ENCODE assay signal across 32 mouse cellular contexts in the genomic region with DNA sequence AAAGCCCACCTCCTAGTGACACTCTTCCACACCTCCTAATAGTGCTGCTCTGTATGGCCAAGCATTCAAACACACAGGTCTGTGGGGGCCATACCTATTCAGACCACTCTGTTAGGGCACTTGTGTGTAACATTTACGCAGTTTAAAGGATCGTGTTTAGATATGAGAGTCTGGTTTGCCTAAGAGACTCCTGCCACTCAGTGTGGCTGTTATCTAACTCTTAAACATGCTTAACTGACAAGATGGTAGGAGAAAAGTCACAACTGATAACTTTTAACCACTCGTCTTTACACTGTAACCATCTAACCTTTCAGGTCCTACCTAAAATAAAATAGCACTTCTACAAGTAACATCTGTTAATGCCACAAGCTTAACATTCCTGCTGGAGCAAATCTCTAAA.
A peak's percentile ranks its signal among the peaks of the same experiment; 100 is the strongest.
DNase-seq lines count a peak whose midpoint lies in the region; ATAC-seq and TF ChIP-seq lines count a peak whose summit lies in the region.
"Had no signal": no experiment of that assay in that cellular context is flagged by ENCODE, and none has a peak within 500 bp of the region (broad histone marks: within the 10 kb centered on the region; RNA-seq: fewer than 3 reads in every experiment).

No protein-coding gene starts in this region.

- no peak for ATAC-seq in embryonic facial prominence, embryonic 15.5 days (ENCODE audit: insufficient number of reproducible peaks, low FRiP score, low TSS enrichment, low read depth)
- ATAC-seq in heart, embryonic 15.5 days (replicated peaks; ENCODE audit: insufficient number of reproducible peaks, insufficient read depth, low FRiP score, low read depth): no peak
- peak; percentile 74 for ATAC-seq in liver, embryonic 12.5 days
- peak; percentile 36 for ATAC-seq in liver, postnatal 0 days
- ATAC-seq: forebrain, postnatal 0 days; hindbrain, embryonic 16.5 days; lung, postnatal 0 days; midbrain, embryonic 15.5 days had no signal

- H3K27me3 ChIP-seq in embryonic facial prominence, embryonic 15.5 days: no peaks in the 10 kb centered on the region
- no peaks in the 10 kb centered on the region for H3K27me3 ChIP-seq in embryonic facial prominence, embryonic 10.5 days (replicated peaks; ENCODE audit: low read depth, poor library complexity, severe bottlenecking)
- H3K27me3 ChIP-seq in heart, embryonic 15.5 days: no peaks in the 10 kb centered on the region
- H3K27me3 ChIP-seq in liver, embryonic 12.5 days (replicated peaks): no peaks in the 10 kb centered on the region
- H3K27me3 ChIP-seq in liver, postnatal 0 days (ENCODE audit: insufficient read depth, low read length): no peaks in the 10 kb centered on the region
- H3K27me3 ChIP-seq: CH12.LX; embryonic facial prominence, embryonic 13.5 days; forebrain, embryonic 12.5 days; limb, embryonic 12.5 days; midbrain, embryonic 15.5 days; neural tube, embryonic 15.5 days had no signal

- 71% methylated on average over 3 of the region's 3 CpGs for whole genome bisulfite sequencing in embryonic facial prominence, embryonic 15.5 days
- 92% methylated on average over 3 of the region's 3 CpGs for WGBS in embryonic facial prominence, embryonic 10.5 days
- WGBS in heart, embryonic 15.5 days: 57% methylated on average over 3 of the region's 3 CpGs
- WGBS in liver, embryonic 12.5 days (ENCODE audit: insufficient replicate concordance): 43% methylated on average over 3 of the region's 3 CpGs
- 57% methylated on average over 3 of the region's 3 CpGs for WGBS in liver, postnatal 0 days (ENCODE audit: insufficient replicate concordance)

- no peaks in the 10 kb centered on the region for H3K9me3 ChIP-seq in embryonic facial prominence, embryonic 15.5 days (replicated peaks)
- no peaks in the 10 kb centered on the region for H3K9me3 ChIP-seq in embryonic facial prominence, embryonic 10.5 days
- no peaks in the 10 kb centered on the region for H3K9me3 ChIP-seq in heart, embryonic 15.5 days (replicated peaks)
- H3K9me3 ChIP-seq in liver, embryonic 12.5 days (replicated peaks): no peaks in the 10 kb centered on the region
- H3K9me3 ChIP-seq in liver, postnatal 0 days (ENCODE audit: low read length): no peaks in the 10 kb centered on the region
- H3K9me3 ChIP-seq: embryonic facial prominence, embryonic 13.5 days; forebrain, embryonic 12.5 days; limb, embryonic 12.5 days; midbrain, embryonic 10.5 days; midbrain, embryonic 15.5 days; neural tube, embryonic 15.5 days had no signal

- no peak for DNase-seq in embryonic facial prominence, embryonic 10.5 days (ENCODE audit: low spot score)
- no peak for DNase-seq in heart, postnatal 25 days (ENCODE audit: low spot score)
- no peak for DNase-seq in liver, postnatal 0 days
- DNase-seq in kidney, adult 8-10 months: no peak
- no peak for DNase-seq in thymus, postnatal 4 days
- DNase-seq: adrenal gland, adult 8-10 months; cerebellum, adult 11 months; cerebellum, adult 9-10 months; cerebellum, postnatal 36 days; embryo, embryonic 11 days; forebrain, postnatal 0 days; gastrocnemius, postnatal 10 days; kidney, adult 18-20 months; lung, adult 18-20 months; lung, postnatal 4 days; retina, postnatal 1 day; right cerebral cortex, postnatal 14 days; thymus, postnatal 14 days had no signal

- 0 out of 2 replicates have a peak overlapping the region, but pooled peaks have one; percentile 39 for H3K27ac ChIP-seq in embryonic facial prominence, embryonic 15.5 days (replicated peaks)
- no peak overlapping the region for H3K27ac ChIP-seq in embryonic facial prominence, embryonic 10.5 days (replicated peaks)
- peak overlapping the region; percentile 4; the same call in 1 of the 2 replicates for H3K27ac ChIP-seq in heart, embryonic 15.5 days
- peak overlapping the region; percentile 48; the same call in 1 of the 2 replicates for H3K27ac ChIP-seq in liver, embryonic 12.5 days
- H3K27ac ChIP-seq in liver, postnatal 0 days (ENCODE audit: low read depth): no peak overlapping the region
- H3K27ac ChIP-seq: embryonic facial prominence, embryonic 13.5 days; forebrain, embryonic 12.5 days; left cerebral cortex, adult 2 months; limb, embryonic 12.5 days; midbrain, embryonic 10.5 days; midbrain, embryonic 15.5 days; neural tube, embryonic 15.5 days had no signal

- no peak for TF ChIP-seq CTCF in liver, postnatal 0 days (IDR thresholded peaks at IDR 0.05; ENCODE audit: low read depth)

- no peaks in the 10 kb centered on the region for H3K36me3 ChIP-seq in embryonic facial prominence, embryonic 15.5 days
- H3K36me3 ChIP-seq in embryonic facial prominence, embryonic 10.5 days (replicated peaks): no peaks in the 10 kb centered on the region
- H3K36me3 ChIP-seq in heart, embryonic 15.5 days: no peaks in the 10 kb centered on the region; the same call in 1 of the 2 replicates
- 0 out of 2 replicates have a peak, but pooled peaks cover 3% of the 10 kb centered on the region for H3K36me3 ChIP-seq in liver, embryonic 12.5 days
- no peaks in the 10 kb centered on the region for H3K36me3 ChIP-seq in liver, postnatal 0 days (replicated peaks; ENCODE audit: insufficient read depth, low read length)
- H3K36me3 ChIP-seq: embryonic facial prominence, embryonic 13.5 days; forebrain, embryonic 12.5 days; limb, embryonic 12.5 days; midbrain, embryonic 10.5 days; midbrain, embryonic 15.5 days had no signal

- peak; percentile 53; the same call in 1 of the 2 replicates for TF ChIP-seq EP300 in liver, postnatal 0 days (IDR thresholded peaks at IDR 0.05; ENCODE audit: low read depth)

- no peak overlapping the region for H3K4me2 ChIP-seq in embryonic facial prominence, embryonic 15.5 days (replicated peaks)
- H3K4me2 ChIP-seq in heart, embryonic 15.5 days: no peak overlapping the region
- H3K4me2 ChIP-seq in liver, embryonic 12.5 days: 0 out of 2 replicates have a peak overlapping the region, but pooled peaks have one; percentile 8
- H3K4me2 ChIP-seq in liver, postnatal 0 days (ENCODE audit: low read depth, low read length): no peak overlapping the region
- H3K4me2 ChIP-seq: embryonic facial prominence, embryonic 13.5 days; forebrain, embryonic 12.5 days; limb, embryonic 12.5 days; midbrain, embryonic 15.5 days; neural tube, embryonic 15.5 days had no signal

- no peak overlapping the region for H3K4me3 ChIP-seq in embryonic facial prominence, embryonic 15.5 days (replicated peaks)
- no peak overlapping the region for H3K4me3 ChIP-seq in embryonic facial prominence, embryonic 10.5 days
- no peak overlapping the region for H3K4me3 ChIP-seq in heart, embryonic 15.5 days
- no peak overlapping the region for H3K4me3 ChIP-seq in liver, embryonic 12.5 days
- H3K4me3 ChIP-seq in liver, postnatal 0 days (ENCODE audit: low read depth, low read length): no peak overlapping the region
- H3K4me3 ChIP-seq: embryonic facial prominence, embryonic 13.5 days; erythroblast, embryonic 14.5 days; forebrain, embryonic 12.5 days; left cerebral cortex, adult 2 months; limb, embryonic 12.5 days; midbrain, embryonic 10.5 days; midbrain, embryonic 15.5 days; neural tube, embryonic 15.5 days had no signal

- no peak overlapping the region for H3K9ac ChIP-seq in embryonic facial prominence, embryonic 15.5 days
- H3K9ac ChIP-seq in heart, embryonic 15.5 days: no peak overlapping the region
- no peak overlapping the region for H3K9ac ChIP-seq in liver, embryonic 12.5 days
- no peak overlapping the region for H3K9ac ChIP-seq in liver, postnatal 0 days (replicated peaks)
- H3K9ac ChIP-seq: embryonic facial prominence, embryonic 13.5 days; forebrain, embryonic 12.5 days; forebrain, postnatal 0 days; limb, embryonic 12.5 days; midbrain, embryonic 15.5 days; neural tube, embryonic 15.5 days had no signal

- H3K4me1 ChIP-seq in embryonic facial prominence, embryonic 15.5 days: peaks cover 23% of the 10 kb centered on the region
- H3K4me1 ChIP-seq in embryonic facial prominence, embryonic 10.5 days: peaks cover 20% of the 10 kb centered on the region
- H3K4me1 ChIP-seq in heart, embryonic 15.5 days (replicated peaks): peaks cover 50% of the 10 kb centered on the region
- H3K4me1 ChIP-seq in liver, embryonic 12.5 days: peaks cover 30% of the 10 kb centered on the region
- peaks cover 12% of the 10 kb centered on the region for H3K4me1 ChIP-seq in liver, postnatal 0 days (ENCODE audit: insufficient read depth)
- H3K4me1 ChIP-seq: midbrain, embryonic 15.5 days had no signal

- intact Hi-C loops in heart, postnatal 25 days (cut with DNase I): no loop called here

Comparison
In these comparisons a context has a peak if more than half of its experiments do, and no peak if none do; other contexts are left out.
1. H3K27ac ChIP-seq: peak in embryonic facial prominence, embryonic 15.5 days (single experiment), heart, embryonic 15.5 days (single experiment) and liver, embryonic 12.5 days (single experiment); none in embryonic facial prominence, embryonic 10.5 days (single experiment) and liver, postnatal 0 days (single experiment).
2. ATAC-seq: peak in liver, embryonic 12.5 days (single experiment) and liver, postnatal 0 days (single experiment); none in embryonic facial prominence, embryonic 15.5 days (single experiment) and heart, embryonic 15.5 days (single experiment).